Mouse (Mus musculus): ENCODE results near the gene Eif3d. TPM values are rescaled to one million over a fixed set of nuclear protein-coding genes. Genes with fewer than 3 reads are reported as not detected.

The Eif3d gene
- polyA plus RNA-seq, 1 experiment from 2014 or later, result 188 TPM

DNA sequence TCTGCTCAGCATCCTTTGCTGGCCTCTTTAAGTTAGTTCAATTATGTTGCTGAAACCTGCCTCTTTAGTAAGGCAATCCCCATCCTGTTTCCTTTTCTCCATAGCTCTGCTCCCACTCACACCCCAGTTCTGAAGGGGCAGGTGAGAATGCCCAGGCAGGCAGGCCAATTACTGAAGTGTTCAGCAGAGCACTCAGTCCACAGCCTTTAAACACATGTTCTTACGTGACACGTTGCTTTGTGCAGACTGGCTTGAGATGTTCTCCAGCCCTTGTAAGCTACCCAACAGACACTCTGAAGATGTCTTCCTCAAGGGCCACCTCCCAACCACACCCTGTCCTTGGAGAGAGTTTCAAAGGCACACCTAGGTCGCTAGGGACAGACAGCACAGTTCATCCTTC is 12.5 kb downstream of the Eif3d start:
- Histone ChIP-seq H3K4me1 (ENCODE audit: control insufficient read depth, insufficient read depth, low read length) (peaks cover 12% of the 10 kb centered on the region), H3K9me3 (replicated peaks; ENCODE audit: control insufficient read depth, low read length) (no peaks in the 10 kb centered on the region), H3K36me3 (ENCODE audit: control insufficient read depth, insufficient read depth, low read length) (peaks cover 36% of the 10 kb centered on the region), H3K4me3 (ENCODE audit: low read depth, low read length) (no peak overlapping the region), H3K27ac (ENCODE audit: low read depth, low read length) (no peak overlapping the region), H3K27me3 (ENCODE audit: control insufficient read depth, insufficient read depth, low read length) (peaks cover 17% of the 10 kb centered on the region), H3K4me2 (no peak overlapping the region), H3K9ac (ENCODE audit: low read depth, low read length) (no peak overlapping the region)
- no peak for ATAC-seq (replicated peaks; ENCODE audit: insufficient number of reproducible peaks, low FRiP score, low TSS enrichment)
- WGBS (ENCODE audit: insufficient replicate concordance), result 57% methylated on average over 3 of the region's 3 CpGs

DNA sequence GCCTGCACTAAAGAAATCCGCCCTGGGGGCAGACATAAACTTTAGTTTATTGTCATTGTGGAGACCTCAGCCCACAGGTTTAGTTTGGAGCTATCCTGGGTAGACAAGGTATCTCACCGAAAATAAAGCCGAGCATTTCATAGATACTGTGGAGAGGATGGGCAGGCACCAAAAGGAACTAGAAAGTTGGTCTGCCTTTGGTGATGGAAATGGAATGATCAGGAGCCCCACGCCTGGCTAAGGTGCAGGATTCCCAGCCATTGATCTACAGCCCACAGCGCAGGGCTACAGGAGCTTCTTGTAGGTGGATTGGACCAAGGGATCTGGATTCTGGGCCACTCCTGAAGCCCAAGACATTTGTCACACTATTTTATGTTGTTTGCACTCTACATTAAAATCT is 13.0 kb downstream of the Eif3d start:
- 43% methylated on average over 5 of the region's 5 CpGs for WGBS (ENCODE audit: insufficient replicate concordance)
- peaks cover 17% of the 10 kb centered on the region for H3K27me3 ChIP-seq (ENCODE audit: control insufficient read depth, insufficient read depth, low read length)
- no peak for ATAC-seq (replicated peaks; ENCODE audit: insufficient number of reproducible peaks, low FRiP score, low TSS enrichment)
- H3K9me3 ChIP-seq (replicated peaks; ENCODE audit: control insufficient read depth, low read length), result no peaks in the 10 kb centered on the region
- no peak overlapping the region for H3K4me3 ChIP-seq (ENCODE audit: low read depth, low read length)
- no peak overlapping the region for H3K4me2 ChIP-seq
- peaks cover 12% of the 10 kb centered on the region for H3K4me1 ChIP-seq (ENCODE audit: control insufficient read depth, insufficient read depth, low read length)
- H3K36me3 ChIP-seq (ENCODE audit: control insufficient read depth, insufficient read depth, low read length), result peaks cover 33% of the 10 kb centered on the region
- no peak overlapping the region for H3K9ac ChIP-seq (ENCODE audit: low read depth, low read length)
- no peak overlapping the region for H3K27ac ChIP-seq (ENCODE audit: low read depth, low read length)

DNA sequence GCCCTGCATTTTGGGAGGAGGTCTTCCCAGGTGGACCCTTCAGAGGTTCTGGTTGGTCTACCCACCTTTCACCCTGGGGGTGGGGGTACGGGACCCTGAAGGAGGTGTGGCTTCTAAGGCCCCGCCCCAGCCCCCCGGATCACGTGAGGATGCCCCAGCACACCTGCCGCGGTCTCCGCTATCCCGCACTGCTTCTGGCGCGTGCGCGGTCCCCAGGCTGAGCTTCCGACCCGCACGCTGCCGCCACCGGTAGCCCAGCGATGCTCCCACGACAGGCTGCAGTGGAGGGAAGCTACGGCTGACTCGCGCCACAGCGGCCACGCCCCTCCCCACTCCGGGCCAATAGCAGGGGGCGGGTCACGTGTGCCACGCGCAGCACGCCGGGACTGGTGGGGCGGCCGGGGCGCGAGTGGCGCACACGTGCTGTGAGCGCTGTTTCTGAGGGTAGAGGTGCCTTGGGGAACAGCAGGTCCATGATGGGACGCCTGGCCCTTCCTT is 14.2 kb downstream of the Eif3d start, which contains the start of gene Foxred2:
TSS of gene Foxred2 (minus strand) at position 319 of the 498 bp plus-strand sequence.
- ATAC-seq (replicated peaks; ENCODE audit: insufficient number of reproducible peaks, low FRiP score, low TSS enrichment), result peak; percentile 83
- peaks cover 17% of the 10 kb centered on the region for H3K27me3 ChIP-seq (ENCODE audit: control insufficient read depth, insufficient read depth, low read length)
- H3K4me2 ChIP-seq, result peak within 1 kb of the TSS; percentile 88
- peak within 1 kb of the TSS; percentile 55 for H3K4me3 ChIP-seq (ENCODE audit: low read depth, low read length)
- no peak within 1 kb of the TSS for H3K27ac ChIP-seq (ENCODE audit: low read depth, low read length)
- under 1% methylated on average over 38 of the region's 39 CpGs for whole genome bisulfite sequencing (ENCODE audit: insufficient replicate concordance)
- H3K4me1 ChIP-seq (ENCODE audit: control insufficient read depth, insufficient read depth, low read length), result peaks cover 12% of the 10 kb centered on the region
- peak within 1 kb of the TSS; percentile 24; the same call in 1 of the 2 replicates for H3K9ac ChIP-seq (ENCODE audit: low read depth, low read length)
- no peaks in the 10 kb centered on the region for H3K9me3 ChIP-seq (replicated peaks; ENCODE audit: control insufficient read depth, low read length)
- peaks cover 21% of the 10 kb centered on the region for H3K36me3 ChIP-seq (ENCODE audit: control insufficient read depth, insufficient read depth, low read length)

DNA sequence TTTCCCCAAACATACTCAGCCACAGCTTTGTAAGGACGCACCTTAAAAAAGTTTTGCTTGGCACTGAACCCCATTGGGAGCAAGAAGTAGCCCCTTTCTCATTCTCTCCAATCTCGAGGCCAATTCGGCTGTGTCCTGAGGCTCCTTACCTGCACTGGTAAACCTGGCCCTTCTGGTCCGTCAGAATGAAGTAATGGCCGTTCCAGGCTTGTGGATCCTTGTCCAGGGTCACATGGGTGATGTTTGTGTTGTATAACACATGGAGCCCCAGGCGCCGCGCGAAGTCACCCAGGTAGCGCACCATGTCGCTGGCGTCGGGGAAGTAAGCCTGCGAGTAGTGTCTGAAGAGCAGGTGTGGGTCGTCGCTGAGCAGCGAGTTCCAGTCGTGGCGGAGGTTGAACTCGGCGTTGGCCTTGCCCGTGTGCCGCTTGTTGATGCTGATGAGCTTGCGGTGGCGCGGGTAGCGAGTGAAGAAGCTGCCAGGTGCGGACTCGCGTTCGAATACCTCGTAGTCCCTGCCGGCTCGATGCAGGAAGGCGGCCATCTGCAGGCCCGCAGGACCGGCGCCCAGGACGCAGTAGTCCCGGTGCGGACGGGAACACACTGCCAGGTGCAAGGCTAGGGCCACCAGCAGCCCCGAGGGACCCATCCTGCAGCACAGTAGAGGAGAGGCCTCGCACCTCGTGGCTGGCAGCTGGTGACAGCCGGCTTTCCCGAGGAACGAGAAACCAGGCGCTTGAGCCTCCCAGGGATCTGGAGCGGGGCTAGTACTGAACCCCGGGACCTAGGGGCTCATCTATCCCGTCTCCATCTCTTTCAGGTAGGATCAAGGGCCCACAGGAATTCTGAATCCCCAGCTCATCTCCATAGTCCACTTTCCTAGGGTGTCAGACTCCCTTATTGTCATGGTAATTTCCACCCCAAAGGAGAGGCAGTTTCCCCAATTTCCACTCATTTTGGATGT is 14.9 kb downstream of the Eif3d start:
- 0 out of 2 replicates have a peak, but pooled peaks have one; percentile 11 for ATAC-seq (replicated peaks; ENCODE audit: insufficient number of reproducible peaks, low FRiP score, low TSS enrichment)
- Histone ChIP-seq H3K4me3 (ENCODE audit: low read depth, low read length) (peak overlapping the region; percentile 55), H3K27ac (ENCODE audit: low read depth, low read length) (no peak overlapping the region), H3K9ac (ENCODE audit: low read depth, low read length) (peak overlapping the region; percentile 24; the same call in 1 of the 2 replicates), H3K27me3 (ENCODE audit: control insufficient read depth, insufficient read depth, low read length) (peaks cover 17% of the 10 kb centered on the region), H3K9me3 (replicated peaks; ENCODE audit: control insufficient read depth, low read length) (no peaks in the 10 kb centered on the region), H3K36me3 (ENCODE audit: control insufficient read depth, insufficient read depth, low read length) (peaks cover 18% of the 10 kb centered on the region), H3K4me2 (peak overlapping the region; percentile 88), H3K4me1 (ENCODE audit: control insufficient read depth, insufficient read depth, low read length) (peaks cover 12% of the 10 kb centered on the region)
- WGBS (ENCODE audit: insufficient replicate concordance), result 9% methylated on average over 52 of the region's 52 CpGs

DNA sequence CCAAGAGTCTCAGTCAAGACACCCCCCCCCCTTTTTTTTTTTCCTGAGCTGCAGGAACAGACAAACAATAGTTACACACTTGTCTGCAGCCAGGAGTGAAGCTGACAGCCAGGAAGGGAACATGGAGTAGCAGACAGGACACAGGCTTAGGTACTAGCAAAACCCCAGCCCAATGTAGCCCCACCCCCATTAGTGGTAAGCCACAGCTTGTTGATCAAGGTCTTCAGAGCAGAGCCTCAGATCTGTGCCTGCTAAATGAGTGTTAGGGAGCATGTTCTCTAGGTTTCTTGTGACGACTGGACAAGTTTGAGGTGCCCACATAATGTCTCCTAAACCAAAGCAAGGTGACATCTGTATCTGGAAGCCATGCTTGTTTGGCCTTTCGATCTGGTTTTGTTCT is 16.3 kb downstream of the Eif3d start:
- Histone ChIP-seq H3K4me3 (ENCODE audit: low read depth, low read length) (no peak overlapping the region), H3K27me3 (ENCODE audit: control insufficient read depth, insufficient read depth, low read length) (peaks cover 17% of the 10 kb centered on the region), H3K27ac (ENCODE audit: low read depth, low read length) (no peak overlapping the region), H3K9ac (ENCODE audit: low read depth, low read length) (no peak overlapping the region), H3K9me3 (replicated peaks; ENCODE audit: control insufficient read depth, low read length) (no peaks in the 10 kb centered on the region), H3K4me2 (no peak overlapping the region), H3K36me3 (ENCODE audit: control insufficient read depth, insufficient read depth, low read length) (peaks cover 8% of the 10 kb centered on the region), H3K4me1 (ENCODE audit: control insufficient read depth, insufficient read depth, low read length) (peaks cover 12% of the 10 kb centered on the region)
- WGBS (ENCODE audit: insufficient replicate concordance), result 78% methylated on average over 2 of the region's 2 CpGs
- no peak for ATAC-seq (replicated peaks; ENCODE audit: insufficient number of reproducible peaks, low FRiP score, low TSS enrichment)

DNA sequence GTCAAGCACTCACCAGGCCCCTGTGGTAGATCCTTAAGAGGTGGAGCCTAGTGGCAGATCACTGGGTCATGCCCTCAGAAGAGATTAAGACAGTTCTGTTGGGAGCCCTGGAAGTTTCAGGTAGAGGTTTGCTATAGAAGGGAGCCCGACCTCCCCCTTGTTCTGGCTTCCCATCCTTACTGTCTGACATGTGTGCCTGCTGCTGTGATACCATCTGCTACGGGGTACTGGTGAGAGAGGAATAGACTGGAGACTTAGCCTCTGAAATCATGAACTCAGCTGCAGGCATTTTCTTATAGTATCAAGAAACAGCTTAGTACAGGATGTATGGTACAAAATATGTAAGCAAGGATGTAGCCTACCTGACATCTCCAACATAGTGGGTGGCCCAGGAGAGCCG is 17.7 kb downstream of the Eif3d start:
- no peaks in the 10 kb centered on the region for H3K9me3 ChIP-seq (replicated peaks; ENCODE audit: control insufficient read depth, low read length)
- H3K4me1 ChIP-seq (ENCODE audit: control insufficient read depth, insufficient read depth, low read length), result peaks cover 12% of the 10 kb centered on the region
- H3K27ac ChIP-seq (ENCODE audit: low read depth, low read length), result no peak overlapping the region
- H3K4me2 ChIP-seq, result no peak overlapping the region
- 74% methylated on average over 3 of the region's 3 CpGs for WGBS (ENCODE audit: insufficient replicate concordance)
- ATAC-seq (replicated peaks; ENCODE audit: insufficient number of reproducible peaks, low FRiP score, low TSS enrichment), result no peak
- no peaks in the 10 kb centered on the region for H3K36me3 ChIP-seq (ENCODE audit: control insufficient read depth, insufficient read depth, low read length)
- no peak overlapping the region for H3K9ac ChIP-seq (ENCODE audit: low read depth, low read length)
- peaks cover 17% of the 10 kb centered on the region for H3K27me3 ChIP-seq (ENCODE audit: control insufficient read depth, insufficient read depth, low read length)
- H3K4me3 ChIP-seq (ENCODE audit: low read depth, low read length), result no peak overlapping the region

DNA sequence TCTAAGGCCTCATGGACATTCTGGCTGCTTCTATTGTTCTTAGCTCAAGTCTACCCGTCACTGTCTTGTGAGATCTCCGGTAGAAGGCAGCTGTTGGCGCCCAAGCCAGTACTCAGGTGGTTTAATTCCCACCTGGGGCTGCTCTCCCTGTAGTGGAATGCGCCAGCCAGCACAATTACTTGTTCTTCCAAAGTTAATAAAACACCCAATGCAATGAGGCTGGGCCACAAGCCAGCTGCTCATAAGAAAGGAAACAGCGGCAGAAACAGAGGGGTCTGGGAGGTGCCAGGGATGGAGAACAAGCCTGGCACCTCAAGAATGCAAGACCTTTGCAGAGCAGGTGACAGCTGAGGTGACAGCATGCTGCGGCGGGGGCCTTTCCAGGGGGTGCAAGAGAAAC is 21.6 kb downstream of the Eif3d start:
- Histone ChIP-seq H3K27me3 (ENCODE audit: control insufficient read depth, insufficient read depth, low read length) (no peaks in the 10 kb centered on the region), H3K9me3 (replicated peaks; ENCODE audit: control insufficient read depth, low read length) (no peaks in the 10 kb centered on the region), H3K27ac (ENCODE audit: low read depth, low read length) (no peak overlapping the region), H3K36me3 (ENCODE audit: control insufficient read depth, insufficient read depth, low read length) (no peaks in the 10 kb centered on the region), H3K9ac (ENCODE audit: low read depth, low read length) (no peak overlapping the region), H3K4me2 (no peak overlapping the region), H3K4me3 (ENCODE audit: low read depth, low read length) (no peak overlapping the region), H3K4me1 (ENCODE audit: control insufficient read depth, insufficient read depth, low read length) (no peaks in the 10 kb centered on the region)
- no peak for ATAC-seq (replicated peaks; ENCODE audit: insufficient number of reproducible peaks, low FRiP score, low TSS enrichment)
- 84% methylated on average over 7 of the region's 7 CpGs for WGBS (ENCODE audit: insufficient replicate concordance)

DNA sequence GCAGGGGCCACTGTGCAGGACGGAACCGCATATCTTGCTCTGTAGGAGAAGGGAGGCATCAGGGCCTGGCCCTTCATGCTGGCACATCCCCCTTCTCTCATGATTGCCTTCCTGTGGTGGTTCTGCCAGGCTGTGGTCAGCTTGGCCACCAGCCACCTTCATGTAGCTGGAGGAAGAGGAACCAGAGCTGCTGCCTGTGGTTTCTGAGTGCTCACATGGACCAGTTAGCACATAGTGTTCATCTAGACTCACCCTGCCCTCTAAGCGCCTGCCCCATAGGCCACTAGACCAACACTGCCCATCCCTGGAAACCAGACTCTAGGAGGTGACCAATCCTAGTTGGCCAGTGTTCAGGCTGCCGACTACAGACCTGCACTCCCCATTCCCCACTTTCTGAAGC is 24.9 kb downstream of the Eif3d start:
- Histone ChIP-seq H3K9ac (ENCODE audit: low read depth, low read length) (no peak overlapping the region), H3K27me3 (ENCODE audit: control insufficient read depth, insufficient read depth, low read length) (no peaks in the 10 kb centered on the region), H3K4me2 (no peak overlapping the region), H3K9me3 (replicated peaks; ENCODE audit: control insufficient read depth, low read length) (no peaks in the 10 kb centered on the region), H3K36me3 (ENCODE audit: control insufficient read depth, insufficient read depth, low read length) (no peaks in the 10 kb centered on the region), H3K4me1 (ENCODE audit: control insufficient read depth, insufficient read depth, low read length) (no peaks in the 10 kb centered on the region), H3K27ac (ENCODE audit: low read depth, low read length) (no peak overlapping the region), H3K4me3 (ENCODE audit: low read depth, low read length) (no peak overlapping the region)
- WGBS (ENCODE audit: insufficient replicate concordance), result 83% methylated on average over 4 of the region's 4 CpGs
- ATAC-seq (replicated peaks; ENCODE audit: insufficient number of reproducible peaks, low FRiP score, low TSS enrichment), result no peak

Measured in heart, embryonic 11.5 days (tissue).